Mouse (Mus musculus): Measurements from ENCODE around the gene Ap4b1.

GRCm38 (mm10) chr3:103773508-103773907 is 35.8 kb upstream of the Ap4b1 start:
- TF ChIP-seq POLR2A (IDR thresholded peaks at IDR 0.05; ENCODE audit: control insufficient read depth, extremely low read depth, insufficient read depth, low read length, poor library complexity) = no peak
- no peak for TF ChIP-seq CTCF (IDR thresholded peaks at IDR 0.05; ENCODE audit: borderline replicate concordance, control insufficient read depth, extremely low read depth, insufficient read depth, low read length, poor library complexity)

Measured in thymus, adult 2 months (tissue).